Mouse (Mus musculus) intestine, embryonic 15.5 days (tissue): ENCODE measurements around the gene Bcl2l1. TPM values are rescaled to one million over a fixed set of nuclear protein-coding genes. Genes with fewer than 3 reads are reported as not detected.
A peak's percentile ranks its signal among the peaks of the same experiment; 100 is the strongest.

ENCODE experiments used
- ATAC-seq: fragments of 200-750 bp; cut with Nextera tagmentation; 2 replicates; pipeline ENCODE4 v1.8.0; 2017; ENCODE audit warnings: moderate TSS enrichment, moderate library complexity
- H3K27ac ChIP-seq: fragments of 300-500 bp; sonication (generic); 2 replicates; pipeline ENCODE4 v1.5.1; 2015; ENCODE audit warnings: mild to moderate bottlenecking, inconsistent platforms
- H3K27me3 ChIP-seq: fragments of 300-500 bp; sonication (generic); replicated peaks from 2 replicates; pipeline ENCODE4 v1.6.1; 2015; ENCODE audit warnings: inconsistent platforms
- H3K36me3 ChIP-seq: fragments of 300-500 bp; sonication (generic); 2 replicates; pipeline ENCODE4 v1.6.1; 2015; ENCODE audit warnings: inconsistent platforms
- H3K4me1 ChIP-seq: fragments of 300-500 bp; sonication (generic); replicated peaks from 2 replicates; pipeline ENCODE4 v1.6.1; 2015; ENCODE audit warnings: inconsistent platforms
- H3K4me2 ChIP-seq: fragments of 300-500 bp; sonication (generic); replicated peaks from 2 replicates; pipeline ENCODE4 v1.6.1; 2015; ENCODE audit warnings: mild to moderate bottlenecking, inconsistent platforms
- H3K4me3 ChIP-seq: fragments of 300-500 bp; sonication (generic); replicated peaks from 2 replicates; pipeline ENCODE4 v1.5.1; 2015; ENCODE audit warnings: inconsistent platforms
- H3K9ac ChIP-seq: fragments of 300-500 bp; sonication (generic); 2 replicates; pipeline ENCODE4 v1.6.1; 2015; ENCODE audit warnings: inconsistent platforms
- H3K9me3 ChIP-seq: fragments of 300-500 bp; sonication (generic); 2 replicates; pipeline ENCODE4 v1.6.1; 2016; ENCODE audit warnings: inconsistent platforms
- WGBS: fragments of 180-500 bp; shearing (Covaris S2); methylation state at CpG from one replicate; pipeline ENCODE4 v1.1.7; 2015; 5-methylcytosine and 5-hydroxymethylcytosine counted together
- polyA plus RNA-seq: library from polyadenylated mRNA; unstranded; fragments of >200 nt; fragmentation: Nextera tagmentation; extraction: Ambion mirVana; gene quantifications from 2 replicates; pipeline ENCODE4 v1.2.1, GENCODE M21; 2015

Gene Bcl2l1
- polyA plus RNA-seq, 1 experiment from 2014 or later = 64.0 TPM

DNA sequence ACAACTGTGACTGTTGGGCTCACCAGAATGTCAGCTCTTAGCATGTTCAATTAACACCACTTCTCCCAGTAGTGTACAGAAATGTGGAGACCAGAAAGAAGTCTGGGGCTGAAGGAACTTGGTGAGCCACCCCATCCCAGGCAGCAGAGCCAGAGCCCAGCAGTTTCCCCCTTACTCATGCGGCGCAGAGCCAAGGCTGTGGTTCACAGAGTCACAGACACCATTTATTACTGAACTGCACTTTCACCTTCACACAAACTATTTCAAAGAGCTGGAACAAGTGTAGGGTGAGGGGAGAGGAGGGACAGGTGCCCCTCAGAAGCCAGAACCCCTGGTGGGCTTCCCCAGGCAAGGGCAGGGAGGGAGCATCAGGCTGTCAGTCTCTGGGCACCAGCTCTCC lies 51.1 kb downstream of the Bcl2l1 start:
- H3K36me3 ChIP-seq = peaks cover 8% of the 10 kb centered on the region; the same call in 1 of the 2 replicates
- no peaks in the 10 kb centered on the region for H3K27me3 ChIP-seq
- H3K9ac ChIP-seq = no peak overlapping the region
- no peak overlapping the region for H3K27ac ChIP-seq
- no peak for ATAC-seq
- H3K4me3 ChIP-seq = no peak overlapping the region
- no peak overlapping the region for H3K4me2 ChIP-seq
- WGBS = 96% methylated on average over 2 of the region's 2 CpGs
- no peaks in the 10 kb centered on the region for H3K9me3 ChIP-seq
- peaks cover 14% of the 10 kb centered on the region for H3K4me1 ChIP-seq

DNA sequence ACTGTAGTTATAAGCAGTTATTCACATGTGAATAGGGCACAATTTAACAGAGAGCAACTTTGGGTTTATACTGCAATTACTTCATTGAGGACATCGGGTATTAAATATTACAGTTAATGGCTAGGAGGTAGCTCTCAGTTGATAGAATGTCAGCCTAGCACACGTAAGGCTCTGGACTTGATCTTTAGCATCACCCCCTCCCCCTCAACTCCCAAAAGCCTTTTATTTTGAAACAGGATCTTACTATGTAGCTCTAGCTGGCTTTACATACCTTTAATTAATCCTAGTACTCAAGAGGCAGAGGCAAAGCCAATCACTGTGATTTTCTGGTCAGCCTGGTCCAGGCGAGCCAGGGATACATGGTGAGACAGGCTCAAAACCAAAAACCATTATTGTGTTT lies 54.4 kb downstream of the Bcl2l1 start:
- ATAC-seq = no peak
- H3K4me2 ChIP-seq = no peak overlapping the region
- WGBS = 94% methylated on average over 3 of the region's 3 CpGs

DNA sequence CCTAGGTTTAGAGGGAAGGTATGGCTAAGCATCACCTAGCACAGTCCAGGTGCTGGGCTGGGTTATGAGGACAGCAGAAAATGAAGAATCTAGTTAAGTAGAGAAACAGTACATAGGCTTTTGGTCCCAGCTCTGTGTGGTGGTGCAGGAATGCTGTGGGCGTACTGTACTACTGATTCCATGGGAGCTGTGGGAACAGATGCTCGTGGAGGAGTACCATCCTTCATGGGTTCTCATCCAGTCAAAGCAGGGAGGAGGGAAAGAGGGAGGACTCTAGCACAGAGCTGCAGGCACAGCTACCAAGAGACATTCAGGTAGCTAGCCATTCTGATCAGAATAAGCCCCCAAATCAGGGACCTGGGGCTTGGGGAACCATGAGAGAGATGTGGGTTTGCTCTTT lies 55.1 kb downstream of the Bcl2l1 start:
- no peak overlapping the region for H3K4me2 ChIP-seq
- no peak overlapping the region for H3K27ac ChIP-seq
- H3K9ac ChIP-seq = no peak overlapping the region
- no peak for ATAC-seq
- no peak overlapping the region for H3K4me3 ChIP-seq
- H3K36me3 ChIP-seq = peaks cover 8% of the 10 kb centered on the region; the same call in 1 of the 2 replicates
- 0 out of 2 replicates have a peak, but pooled peaks cover 6% of the 10 kb centered on the region for H3K4me1 ChIP-seq
- no peaks in the 10 kb centered on the region for H3K9me3 ChIP-seq
- WGBS = 84% methylated on average over 2 of the region's 2 CpGs
- H3K27me3 ChIP-seq = no peaks in the 10 kb centered on the region

More for the DNA sequence above, 54.4 kb downstream of the Bcl2l1 start:
- Histone ChIP-seq H3K27ac (no peak overlapping the region), H3K4me1 (0 out of 2 replicates have a peak, but pooled peaks cover 8% of the 10 kb centered on the region), H3K27me3 (no peaks in the 10 kb centered on the region), H3K9me3 (no peaks in the 10 kb centered on the region), H3K4me3 (no peak overlapping the region), H3K36me3 (peaks cover 8% of the 10 kb centered on the region; the same call in 1 of the 2 replicates), H3K9ac (no peak overlapping the region)

DNA sequence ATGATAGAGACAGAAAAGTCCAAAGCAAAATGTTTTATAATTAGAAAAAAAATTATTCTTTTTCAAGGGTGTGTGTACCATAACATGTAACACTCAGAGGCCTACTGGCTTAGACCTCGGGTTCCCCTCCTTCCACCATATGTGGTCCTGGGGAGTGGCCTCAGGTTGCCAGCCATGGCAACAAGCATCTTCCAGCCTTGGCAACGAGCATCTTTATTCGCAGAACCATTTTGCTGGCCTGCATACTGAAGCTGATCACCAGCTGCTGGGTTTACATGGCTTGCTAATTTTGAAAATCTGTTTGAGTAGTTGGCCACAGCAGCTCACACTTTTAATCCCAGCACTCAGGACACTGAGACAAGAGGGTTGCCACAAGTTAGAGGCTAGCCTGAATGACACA lies 55.5 kb downstream of the Bcl2l1 start:
- no peak for ATAC-seq
- H3K27ac ChIP-seq = no peak overlapping the region
- 83% methylated on average over 3 of the region's 3 CpGs for WGBS
- H3K9me3 ChIP-seq = no peaks in the 10 kb centered on the region
- 0 out of 2 replicates have a peak, but pooled peaks cover 2% of the 10 kb centered on the region for H3K4me1 ChIP-seq
- H3K27me3 ChIP-seq = no peaks in the 10 kb centered on the region
- H3K4me2 ChIP-seq = no peak overlapping the region
- H3K4me3 ChIP-seq = no peak overlapping the region
- no peak overlapping the region for H3K9ac ChIP-seq
- H3K36me3 ChIP-seq = peaks cover 7% of the 10 kb centered on the region; the same call in 1 of the 2 replicates

DNA sequence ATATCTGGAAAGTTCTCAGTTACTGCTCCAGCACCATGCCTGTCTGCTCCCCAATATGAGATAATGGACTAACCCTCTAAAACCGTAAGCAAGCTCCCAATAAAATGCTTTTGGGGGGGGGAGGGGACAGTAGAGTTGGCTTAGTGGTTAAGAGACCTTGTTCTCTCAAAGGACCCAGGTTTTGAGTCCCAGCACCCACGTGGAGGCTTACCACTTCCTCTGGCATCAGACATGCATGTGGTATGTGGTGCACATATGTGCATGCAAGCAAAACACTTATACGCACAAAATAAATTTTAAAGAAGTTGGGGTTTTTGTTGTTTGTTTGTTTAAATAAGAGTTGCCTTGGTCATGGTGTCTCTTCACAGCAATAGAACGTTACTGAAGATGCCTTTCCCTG lies 56.2 kb downstream of the Bcl2l1 start:
- Histone ChIP-seq H3K36me3 (0 out of 2 replicates have a peak, but pooled peaks cover 3% of the 10 kb centered on the region), H3K27me3 (no peaks in the 10 kb centered on the region), H3K4me2 (no peak overlapping the region), H3K4me3 (no peak overlapping the region), H3K9me3 (no peaks in the 10 kb centered on the region), H3K4me1 (no peaks in the 10 kb centered on the region), H3K27ac (no peak overlapping the region), H3K9ac (no peak overlapping the region)
- WGBS = 74% methylated on average over 4 of the region's 4 CpGs
- no peak for ATAC-seq

DNA sequence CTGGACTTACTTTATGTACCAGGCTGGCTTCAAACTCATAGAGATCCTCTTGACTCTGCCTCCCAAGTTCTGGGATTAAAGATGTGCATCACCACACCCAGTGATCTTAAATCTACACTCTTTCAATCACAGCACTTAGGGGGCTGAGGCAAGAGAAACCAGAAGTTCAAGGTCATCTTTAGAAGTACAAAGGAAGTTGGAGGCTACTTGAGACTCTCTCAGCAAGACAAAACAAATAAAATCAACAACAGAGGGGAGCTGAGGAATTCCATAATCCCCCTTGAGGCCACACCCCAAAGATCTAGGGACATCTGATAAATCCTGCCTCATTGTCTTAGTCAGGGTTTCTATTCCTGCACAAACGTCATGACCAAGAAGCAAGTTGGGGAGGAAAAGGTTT lies 59.3 kb downstream of the Bcl2l1 start:
- Histone ChIP-seq H3K4me1 (no peaks in the 10 kb centered on the region), H3K9ac (no peak overlapping the region), H3K36me3 (no peaks in the 10 kb centered on the region), H3K27ac (no peak overlapping the region), H3K9me3 (no peaks in the 10 kb centered on the region), H3K4me3 (no peak overlapping the region), H3K27me3 (no peaks in the 10 kb centered on the region), H3K4me2 (no peak overlapping the region)
- no peak for ATAC-seq
- 40% methylated on average over 1 of the region's 1 CpGs for WGBS

DNA sequence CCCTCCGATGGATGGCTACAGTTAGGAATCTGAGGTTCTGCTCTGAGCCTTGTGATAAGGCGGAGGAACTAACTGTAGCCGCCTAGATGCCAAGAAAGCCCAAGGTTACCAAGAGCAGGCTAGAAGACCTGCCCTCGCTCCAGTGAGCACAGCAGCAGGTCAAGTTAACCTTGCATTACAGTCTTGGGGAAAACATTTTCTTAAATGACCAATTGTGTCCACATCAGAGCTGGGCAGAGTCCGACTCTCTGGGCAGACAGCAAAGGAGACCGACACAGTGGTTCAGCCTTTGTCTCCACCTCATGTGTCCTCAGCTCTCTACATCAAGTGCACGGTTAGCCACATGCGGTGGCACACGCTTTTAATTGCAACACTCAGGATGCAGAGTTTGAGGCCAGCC lies 60.0 kb downstream of the Bcl2l1 start:
- H3K27ac ChIP-seq = no peak overlapping the region
- H3K9ac ChIP-seq = no peak overlapping the region
- H3K27me3 ChIP-seq = no peaks in the 10 kb centered on the region
- H3K9me3 ChIP-seq = no peaks in the 10 kb centered on the region
- H3K4me3 ChIP-seq = no peak overlapping the region
- no peaks in the 10 kb centered on the region for H3K36me3 ChIP-seq
- no peak overlapping the region for H3K4me2 ChIP-seq
- ATAC-seq = no peak
- WGBS = 90% methylated on average over 9 of the region's 9 CpGs
- no peaks in the 10 kb centered on the region for H3K4me1 ChIP-seq

DNA sequence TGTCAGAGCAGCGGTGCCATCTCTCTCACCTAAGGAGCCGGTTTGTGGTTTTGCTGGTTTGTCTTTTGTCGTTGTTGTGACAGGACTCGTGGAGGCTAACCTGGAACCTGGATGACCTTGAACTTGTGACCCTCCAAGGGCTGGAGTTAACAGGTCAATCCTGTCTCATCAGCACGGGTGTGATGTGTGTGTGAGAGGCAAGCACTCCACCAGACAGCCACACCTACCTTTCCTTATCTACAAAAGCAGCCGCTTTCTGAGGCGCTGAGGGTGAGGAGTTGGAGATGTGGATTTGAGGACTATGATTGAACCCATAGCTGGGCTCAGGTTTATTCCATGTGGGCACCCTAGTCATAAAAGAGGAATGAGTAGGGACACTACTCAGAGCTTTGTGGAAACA lies 61.9 kb downstream of the Bcl2l1 start:
- Histone ChIP-seq H3K9ac (no peak overlapping the region), H3K36me3 (no peaks in the 10 kb centered on the region), H3K4me1 (peaks cover under 1% of the 10 kb centered on the region; the same call in 1 of the 2 replicates), H3K27ac (no peak overlapping the region), H3K4me2 (no peak overlapping the region), H3K9me3 (no peaks in the 10 kb centered on the region), H3K4me3 (no peak overlapping the region), H3K27me3 (no peaks in the 10 kb centered on the region)
- no peak for ATAC-seq
- WGBS = 65% methylated on average over 7 of the region's 7 CpGs

DNA sequence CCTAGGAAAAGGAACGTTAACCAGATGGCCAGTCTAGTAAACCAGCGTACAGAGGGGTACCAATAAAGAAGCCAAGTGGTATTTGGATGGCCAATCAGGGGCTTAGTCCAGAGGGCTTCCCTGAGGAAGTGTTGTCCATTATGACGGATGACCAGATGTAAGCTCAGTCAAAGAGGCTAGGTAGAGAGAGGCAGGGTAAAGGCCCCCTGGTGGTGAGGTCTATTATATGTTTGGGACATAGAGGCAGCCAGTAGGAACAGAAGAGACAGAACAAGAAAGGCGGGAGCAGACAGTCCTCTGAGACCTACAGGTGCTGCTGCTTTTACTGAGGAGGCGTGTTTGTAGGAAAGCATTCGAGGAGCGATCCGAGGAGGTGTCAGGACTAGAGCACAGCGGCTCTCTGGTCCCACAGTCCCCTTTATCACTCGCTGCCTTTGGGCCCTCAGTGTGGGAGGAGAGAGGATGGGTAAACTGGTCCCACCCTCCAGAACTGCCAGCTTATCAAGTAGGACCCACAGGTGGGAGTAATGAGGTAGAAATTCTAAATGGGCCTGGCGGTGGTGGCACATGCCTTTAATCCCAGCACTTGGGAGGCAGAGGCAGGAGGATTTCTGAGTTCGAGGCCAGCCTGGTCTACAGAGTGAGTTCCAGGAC lies 63.8 kb downstream of the Bcl2l1 start:
- Histone ChIP-seq H3K27me3 (no peaks in the 10 kb centered on the region), H3K4me3 (no peak overlapping the region), H3K9me3 (no peaks in the 10 kb centered on the region), H3K4me1 (peaks cover 12% of the 10 kb centered on the region), H3K9ac (no peak overlapping the region), H3K4me2 (no peak overlapping the region), H3K36me3 (no peaks in the 10 kb centered on the region), H3K27ac (no peak overlapping the region)
- 53% methylated on average over 12 of the region's 12 CpGs for WGBS
- peak; percentile 41; the same call in 1 of the 2 replicates for ATAC-seq

DNA sequence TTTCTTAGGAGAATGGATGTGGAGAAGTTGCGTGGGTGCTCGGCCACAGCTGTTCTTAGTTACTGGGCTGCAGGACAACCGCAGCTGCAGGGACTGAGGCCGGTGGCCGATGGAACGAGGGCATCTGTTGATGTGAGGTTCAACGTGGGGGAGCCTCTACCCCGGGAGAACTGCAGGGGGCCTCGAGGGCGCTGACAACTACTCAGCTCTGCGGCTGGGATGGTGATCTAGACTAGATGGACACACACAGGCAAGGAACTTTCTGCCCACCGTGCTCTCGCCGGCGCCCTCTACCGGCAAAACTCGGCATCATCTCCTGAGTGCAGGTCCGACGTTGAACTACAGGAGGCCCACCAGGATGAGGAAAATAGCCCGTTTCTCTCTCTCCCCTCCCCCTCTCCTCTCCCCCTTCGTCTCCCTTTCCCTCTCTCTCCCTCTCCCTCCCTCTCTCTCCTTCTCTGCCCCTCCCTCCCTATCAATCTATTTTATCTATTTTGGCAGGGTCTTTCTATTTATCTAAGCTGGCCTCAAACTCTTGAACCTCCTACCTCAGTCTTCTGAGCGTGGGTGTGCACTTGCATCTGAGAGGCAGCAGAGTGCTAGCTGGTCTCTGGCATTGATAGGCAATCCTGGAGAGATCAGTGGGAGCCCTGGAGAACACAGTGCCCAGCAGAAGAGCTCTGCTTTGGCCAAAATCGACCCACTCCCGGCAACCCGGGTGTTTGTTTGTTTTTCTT lies 65.0 kb downstream of the Bcl2l1 start:
- Histone ChIP-seq H3K4me2 (peak overlapping the region; percentile 22; the same call in 1 of the 2 replicates), H3K36me3 (no peaks in the 10 kb centered on the region), H3K4me3 (no peak overlapping the region), H3K9ac (no peak overlapping the region), H3K9me3 (no peaks in the 10 kb centered on the region), H3K4me1 (peaks cover 12% of the 10 kb centered on the region), H3K27me3 (no peaks in the 10 kb centered on the region), H3K27ac (no peak overlapping the region)
- WGBS = 17% methylated on average over 25 of the region's 25 CpGs
- peak; percentile 50 for ATAC-seq

DNA sequence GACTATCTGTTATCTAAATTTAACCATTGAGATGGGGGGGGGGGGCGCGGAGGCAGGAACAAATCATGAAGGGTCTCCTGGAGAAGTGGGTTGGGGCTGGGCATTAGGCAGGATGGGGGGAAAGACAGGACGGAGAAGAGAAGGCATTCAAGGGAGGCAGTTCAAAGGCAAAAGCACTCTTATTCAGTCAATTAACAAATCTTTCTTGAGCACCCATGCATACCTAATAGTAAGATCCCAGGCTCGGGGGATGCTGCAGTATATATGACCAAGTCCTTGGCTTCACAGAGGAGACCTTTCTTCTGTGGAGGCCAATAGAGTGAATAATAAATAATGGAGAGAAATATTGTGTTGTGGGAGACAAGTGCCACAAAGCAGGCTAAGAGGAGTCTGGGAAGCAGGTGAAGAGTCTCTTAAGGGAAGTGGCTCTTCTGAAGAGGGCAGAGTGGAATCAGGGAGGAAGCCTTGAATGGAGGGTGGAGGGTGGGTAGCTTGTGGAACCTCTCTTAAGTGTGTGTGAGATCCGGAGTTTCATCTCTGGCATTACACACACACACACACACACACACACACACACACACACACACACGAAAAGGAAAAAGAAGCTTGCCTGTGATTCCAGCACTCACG lies 66.4 kb downstream of the Bcl2l1 start:
- WGBS = 29% methylated on average over 7 of the region's 7 CpGs
- Histone ChIP-seq H3K27me3 (no peaks in the 10 kb centered on the region), H3K9me3 (no peaks in the 10 kb centered on the region), H3K9ac (no peak overlapping the region), H3K36me3 (no peaks in the 10 kb centered on the region), H3K4me1 (peaks cover 12% of the 10 kb centered on the region), H3K4me3 (no peak overlapping the region), H3K4me2 (peak overlapping the region; percentile 50; the same call in 1 of the 2 replicates), H3K27ac (no peak overlapping the region)
- no peak for ATAC-seq
